Mouse (Mus musculus) adrenal gland, postnatal 25 days (tissue): ENCODE results near the gene Angptl4. TPM values are rescaled to one million over a fixed set of nuclear protein-coding genes. Genes with fewer than 3 reads are reported as not detected.

Source experiments
- DNase-seq: peaks from one replicate; pipeline ENCODE4 v3.0.0; 2021; ENCODE audit warnings: mixed read lengths
- total RNA-seq: library from RNA; stranded (reverse); gene quantifications from 2 replicates; pipeline ENCODE4 v1.2.3, GENCODE M21; 2021

Gene Angptl4
- total RNA-seq, 1 experiment from 2014 or later = 50.0 TPM

DNA sequence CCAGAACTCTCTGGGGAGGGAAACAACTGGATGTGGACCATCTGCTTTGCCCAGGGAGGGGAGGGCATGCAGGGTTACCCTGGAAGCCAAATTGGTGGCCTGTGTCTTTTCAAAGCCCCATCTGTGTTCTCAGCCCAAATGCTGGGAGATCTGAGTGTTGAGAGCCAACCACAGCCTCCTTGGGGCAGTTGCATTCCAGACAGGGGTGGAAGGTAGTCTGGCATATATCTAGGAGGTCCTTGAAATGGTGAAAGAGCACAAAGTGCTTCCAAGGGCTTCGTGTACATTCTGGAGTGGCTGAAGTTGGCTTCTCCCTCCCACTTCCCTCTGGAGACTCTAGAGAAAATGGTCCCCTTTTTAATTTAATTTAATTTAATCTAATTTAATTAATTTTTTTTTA lies 23.1 kb upstream of the Angptl4 start:
- DNase-seq = no peak

DNA sequence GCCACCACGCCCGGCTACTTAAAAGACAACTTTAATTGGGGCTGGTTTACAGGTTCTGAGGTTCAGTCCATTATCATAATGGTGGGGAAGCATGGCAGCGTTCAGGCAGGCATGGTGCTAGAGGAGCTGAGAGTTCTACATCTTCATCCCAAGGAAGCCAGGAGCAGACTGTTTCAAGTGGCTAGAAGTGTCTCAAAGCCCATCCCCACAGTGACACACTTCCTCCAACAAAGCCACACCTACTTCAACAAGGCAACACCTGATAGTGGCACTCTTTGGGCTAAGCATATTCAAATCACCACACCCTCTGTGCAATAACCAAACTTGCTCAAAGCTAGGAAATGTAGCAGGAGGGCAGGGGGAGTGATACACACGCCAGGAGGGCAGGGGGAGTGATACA lies 22.6 kb upstream of the Angptl4 start:
- no peak for DNase-seq

DNA sequence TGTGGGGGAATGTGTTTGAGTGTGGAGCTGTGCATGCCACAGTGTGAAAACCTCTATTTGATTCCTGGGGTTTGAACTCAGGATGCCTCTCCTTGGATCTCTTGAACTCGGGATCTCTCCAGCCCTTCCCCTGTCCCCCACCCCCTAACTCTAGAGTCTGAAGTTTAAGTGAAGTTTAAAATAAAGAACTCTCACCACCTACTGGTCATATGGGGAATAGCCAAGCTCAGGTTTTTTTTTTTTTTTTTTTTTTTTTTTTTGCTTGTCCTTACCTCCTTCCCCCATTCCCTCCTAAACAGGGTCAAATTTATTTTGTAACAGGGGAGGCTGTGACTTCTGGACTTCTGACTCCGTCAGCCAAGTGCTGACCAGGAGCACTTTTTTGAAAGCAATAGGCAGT lies 20.6 kb upstream of the Angptl4 start:
- DNase-seq = no peak

DNA sequence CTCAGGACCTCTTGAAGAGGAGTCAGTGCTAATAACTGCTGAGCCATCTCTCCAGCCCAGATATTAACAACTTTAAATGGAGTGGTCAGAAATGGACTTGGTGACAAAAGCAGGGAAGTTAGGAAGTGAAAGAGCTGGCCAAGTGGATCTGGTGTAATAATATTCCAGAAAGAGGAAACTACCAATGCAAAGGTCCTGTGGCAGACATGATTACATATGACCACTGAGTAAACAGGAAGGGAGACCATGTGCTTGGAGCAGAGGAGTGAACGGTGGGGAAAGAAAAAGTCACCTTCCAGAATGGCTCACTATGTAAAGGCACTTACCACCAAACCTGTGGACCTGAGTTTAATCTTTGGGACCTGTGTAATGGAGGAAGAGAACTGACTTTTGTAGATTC lies 17.6 kb upstream of the Angptl4 start:
- no peak for DNase-seq

DNA sequence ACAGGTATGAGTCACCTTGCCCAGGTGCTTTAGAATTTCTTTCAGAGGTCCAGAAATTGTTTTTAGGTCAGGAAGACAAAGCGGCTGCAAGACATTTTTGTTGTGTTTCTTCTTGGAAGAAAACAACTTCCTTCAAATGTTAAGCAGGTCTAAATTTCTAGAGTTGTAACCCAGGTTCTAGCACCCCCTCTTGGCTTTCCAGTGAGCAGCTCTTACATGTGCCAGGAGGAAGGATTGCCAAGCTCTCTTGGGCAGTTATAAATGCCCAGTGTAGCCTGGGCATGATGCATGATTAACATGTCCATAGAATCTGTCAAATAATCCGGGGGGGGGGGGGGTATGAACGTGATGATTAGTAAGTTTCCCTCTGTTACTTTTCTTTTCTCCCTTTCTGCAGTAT lies 16.7 kb upstream of the Angptl4 start:
- no peak for DNase-seq

DNA sequence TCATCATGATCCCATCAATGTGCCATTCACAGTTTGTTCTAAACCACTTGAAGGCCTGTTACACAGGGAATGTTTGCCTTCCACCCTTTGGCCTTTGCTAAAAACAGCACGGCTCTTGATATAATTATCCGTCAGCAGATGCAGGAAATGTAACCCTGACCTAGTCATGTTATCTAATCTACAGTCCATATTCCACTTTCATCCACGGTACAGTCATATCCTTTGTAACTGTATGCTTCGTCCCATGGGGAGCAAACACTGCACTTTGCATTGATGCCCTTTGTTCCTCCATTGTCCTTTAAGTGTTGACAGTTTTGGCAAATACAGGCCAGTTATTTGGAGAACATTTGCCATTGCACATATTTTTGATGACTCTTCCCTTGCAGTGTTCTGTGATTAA lies 7.1 kb upstream of the Angptl4 start:
- no peak for DNase-seq

DNA sequence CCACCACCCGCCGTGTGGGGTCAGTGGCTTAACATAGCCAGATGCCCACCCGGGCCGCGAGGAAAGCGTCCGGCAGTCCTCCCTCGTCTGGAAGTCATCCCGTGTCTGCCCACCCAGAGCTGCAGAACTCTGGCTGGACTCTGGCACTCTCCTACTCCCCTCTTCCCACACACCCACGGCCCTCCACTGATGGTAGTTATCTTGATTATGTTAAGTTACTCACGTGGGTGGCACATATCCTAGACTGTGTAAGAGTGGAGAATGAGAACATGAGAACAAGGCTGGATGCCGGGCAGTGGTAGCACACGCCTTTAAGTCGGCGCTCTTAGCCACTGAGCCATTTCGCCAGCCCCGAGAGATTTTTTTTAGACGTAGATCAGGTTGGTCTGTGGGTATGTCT lies 4.7 kb upstream of the Angptl4 start:
- no peak for DNase-seq

DNA sequence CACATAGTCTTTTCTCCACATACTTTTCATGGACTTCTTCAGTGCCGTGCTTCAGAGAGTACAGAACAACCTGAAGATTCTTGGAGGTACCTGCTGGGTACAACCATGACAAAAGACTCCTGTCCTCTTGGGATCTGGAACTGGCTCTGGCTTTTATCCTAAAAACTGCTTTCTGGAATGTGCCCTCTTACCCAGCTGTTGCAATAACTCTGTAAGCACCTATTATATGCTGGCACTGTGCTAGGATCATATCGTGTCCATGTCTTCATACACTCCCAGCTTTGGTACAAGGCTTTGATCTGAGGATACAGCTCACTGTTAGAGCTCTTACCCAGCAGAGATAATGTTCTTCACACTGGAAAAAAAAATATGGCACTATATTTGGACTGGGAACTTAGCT lies 3.3 kb upstream of the Angptl4 start:
- no peak for DNase-seq

DNA sequence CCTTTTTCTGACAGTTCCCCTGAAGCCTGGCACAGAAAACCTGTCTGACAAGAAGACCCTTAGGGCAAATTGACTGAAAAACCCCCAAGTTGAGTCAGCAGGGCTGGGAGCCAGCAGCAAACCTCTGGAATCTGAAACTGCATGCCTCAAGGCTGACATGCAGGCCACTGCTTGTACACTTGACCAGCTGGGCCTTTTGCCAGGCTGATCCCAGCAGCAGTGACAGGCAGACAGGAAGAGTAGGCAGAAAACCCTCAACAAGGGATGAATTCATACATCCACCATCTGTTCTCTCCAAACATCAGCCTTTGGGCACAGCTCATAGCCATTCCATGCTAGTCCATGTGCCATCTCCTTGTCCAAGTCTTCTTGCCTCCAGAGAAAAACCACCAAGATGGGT lies 1.8 kb upstream of the Angptl4 start:
- peak; percentile 88 for DNase-seq

DNA sequence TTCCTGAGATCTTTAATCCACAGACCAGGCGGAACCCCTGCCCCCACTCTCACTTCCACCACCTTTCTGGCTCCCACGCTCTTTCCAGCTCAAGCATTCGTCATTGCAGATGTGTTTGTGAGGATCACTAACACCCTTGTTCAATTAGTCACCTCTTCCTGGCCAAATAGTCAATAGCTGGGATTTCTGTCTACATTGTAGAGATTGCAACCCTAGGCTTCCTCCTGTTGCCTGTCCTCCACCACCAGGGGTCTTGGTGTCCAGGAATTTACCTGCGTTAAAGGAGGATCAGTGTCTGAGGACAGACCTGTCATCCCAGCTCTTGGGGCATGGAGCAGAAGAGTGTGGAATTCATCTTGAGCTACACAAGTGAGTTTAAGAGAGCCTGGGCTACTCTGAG lies 437 bp upstream of the Angptl4 start:
- DNase-seq = no peak

DNA sequence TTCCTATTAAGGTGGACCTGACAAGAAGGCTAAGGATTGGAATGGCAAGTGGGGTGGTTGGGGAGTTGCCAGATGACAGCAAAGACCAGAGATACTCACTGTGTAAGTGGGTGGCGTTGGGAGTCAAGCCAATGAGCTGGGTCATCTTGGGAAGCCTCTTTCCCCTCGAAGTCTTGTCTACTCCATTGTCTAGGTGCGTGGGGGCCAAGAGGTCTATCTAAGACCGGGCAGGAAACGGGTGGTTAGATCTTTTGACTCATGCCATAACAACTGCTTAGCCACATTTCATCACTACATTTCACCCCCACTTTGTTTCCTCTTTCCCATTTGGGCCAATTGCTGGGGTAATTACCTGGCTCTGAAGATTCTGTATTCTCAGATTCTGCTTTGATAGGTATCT lies 1.2 kb downstream of the Angptl4 start:
- DNase-seq = peak; percentile 43

DNA sequence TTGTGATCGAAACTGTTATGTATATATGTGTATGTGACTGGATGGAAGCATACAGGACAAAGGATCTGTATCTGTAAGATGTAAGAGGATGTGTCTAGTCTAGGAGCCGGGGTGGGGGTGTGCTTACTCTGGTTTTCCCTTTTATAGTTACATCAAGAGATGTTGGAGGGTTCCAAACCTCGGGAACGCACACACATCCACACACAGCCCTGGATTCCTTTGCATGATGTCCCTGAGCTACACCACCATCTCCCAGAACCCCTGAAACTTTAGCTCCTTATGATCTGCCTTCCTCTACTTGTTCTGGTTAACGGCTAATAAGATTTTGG lies 1.7 kb downstream of the Angptl4 start:
- DNase-seq = no peak

DNA sequence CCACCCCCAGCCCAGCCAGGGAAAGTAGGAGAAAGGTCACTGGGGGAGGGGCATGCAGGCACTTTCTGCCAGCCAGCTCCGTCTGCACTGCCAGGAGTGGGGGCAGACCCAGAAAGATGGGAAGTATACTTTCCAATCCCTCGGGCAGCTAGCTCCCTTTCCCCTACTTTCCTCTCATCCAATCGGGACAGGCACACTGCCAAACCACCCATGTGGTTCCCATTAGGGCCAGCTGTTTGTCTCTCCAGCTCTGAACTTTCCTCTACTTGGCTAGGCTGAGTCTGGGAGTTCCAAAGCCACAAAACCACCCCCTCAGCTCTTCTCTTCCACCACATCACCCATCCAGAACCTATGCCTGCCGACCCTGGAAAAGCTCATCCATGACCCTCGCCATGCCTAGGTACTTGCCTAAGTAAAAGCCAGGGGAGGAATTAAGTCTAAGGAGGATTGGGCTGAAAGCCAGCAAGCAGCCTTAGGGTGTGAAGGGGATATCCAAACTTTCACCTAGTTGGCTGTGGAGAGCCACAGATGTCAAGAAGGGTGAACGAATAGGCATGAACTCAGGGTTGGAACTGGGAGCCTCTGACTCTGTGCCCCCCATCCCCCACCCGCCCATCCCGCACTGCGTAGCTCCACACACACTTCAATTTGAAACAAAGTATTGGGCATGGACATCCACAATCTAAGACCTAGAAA lies 2.2 kb downstream of the Angptl4 start:
- peak; percentile 85 for DNase-seq

DNA sequence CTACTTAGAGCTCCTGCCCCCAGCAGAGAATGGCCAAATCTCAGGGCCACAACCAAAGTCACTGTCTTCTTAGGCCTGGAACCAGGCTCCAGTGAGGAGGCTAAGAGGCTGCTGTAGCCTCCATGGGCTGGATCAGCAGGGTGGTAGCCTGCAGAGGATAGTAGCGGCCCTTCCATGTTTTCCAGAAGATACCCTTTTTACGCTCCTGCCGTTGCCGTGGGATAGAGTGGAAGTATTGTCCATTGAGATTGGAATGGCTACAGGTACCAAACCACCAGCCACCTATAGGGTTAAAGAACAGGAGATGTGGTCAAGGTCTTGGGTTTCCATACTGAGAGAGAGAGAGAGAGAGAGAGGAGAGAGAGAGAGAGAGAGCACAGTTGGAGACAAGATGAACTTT lies 6.3 kb downstream of the Angptl4 start:
- no peak for DNase-seq

DNA sequence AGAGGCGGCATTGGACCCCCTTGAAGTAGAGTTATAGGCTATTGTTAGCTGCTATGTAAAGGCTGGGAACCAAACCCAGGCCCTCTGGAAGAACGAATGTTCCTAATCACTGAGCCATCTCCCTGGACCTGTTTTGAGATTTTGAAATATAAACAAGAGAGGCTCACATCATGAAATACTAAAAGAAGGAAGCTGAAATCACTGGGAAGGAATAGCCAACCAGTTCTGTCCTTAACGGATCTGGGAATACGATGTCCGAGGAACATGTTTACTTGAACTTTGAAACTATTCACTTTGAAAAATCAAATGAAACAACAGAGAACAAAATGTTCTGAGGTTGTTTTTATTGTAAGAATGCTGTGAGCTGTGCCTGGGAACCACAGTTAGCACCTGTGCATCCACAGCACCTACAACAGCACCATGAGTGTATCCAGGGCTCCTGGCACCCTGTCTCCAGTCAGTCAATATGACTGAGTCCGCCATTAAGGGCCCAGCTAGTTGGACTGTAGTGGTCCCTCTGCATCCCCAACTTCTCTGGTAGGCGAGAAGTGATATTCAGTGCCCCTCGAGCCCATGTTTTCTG lies 7.0 kb downstream of the Angptl4 start:
- no peak for DNase-seq

DNA sequence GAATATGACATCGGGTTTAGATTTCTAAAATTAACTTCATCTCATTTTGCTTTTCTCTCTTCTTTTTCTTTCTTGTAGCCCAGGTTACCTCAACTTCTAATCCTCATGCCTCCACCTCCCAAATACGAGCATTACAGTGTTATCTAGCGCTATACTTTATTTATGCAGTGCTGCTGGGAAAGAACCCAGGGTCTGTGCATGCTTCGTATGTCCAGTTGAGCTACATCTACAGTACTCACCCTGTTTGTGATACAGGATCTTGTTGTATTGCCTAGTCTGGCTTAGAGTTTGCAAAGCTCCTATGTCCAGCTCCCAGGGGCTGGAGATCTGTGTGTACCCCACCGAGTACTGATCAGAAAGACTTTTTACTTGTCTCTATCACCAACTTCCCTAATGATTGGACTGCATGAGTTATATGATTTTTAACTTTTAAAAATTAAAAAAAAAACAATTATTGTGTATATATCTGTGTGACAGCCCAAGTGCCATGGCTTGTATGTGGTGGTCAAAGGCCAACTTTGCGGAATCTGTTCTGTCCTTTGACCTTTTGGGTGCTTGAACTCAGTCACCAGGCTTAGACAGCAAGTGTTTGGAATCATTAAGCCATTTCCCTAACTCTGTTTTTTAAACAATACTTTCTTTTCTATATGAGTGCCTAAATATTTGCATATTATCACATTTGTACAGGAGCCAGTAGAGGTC lies 7.6 kb downstream of the Angptl4 start:
- no peak for DNase-seq

DNA sequence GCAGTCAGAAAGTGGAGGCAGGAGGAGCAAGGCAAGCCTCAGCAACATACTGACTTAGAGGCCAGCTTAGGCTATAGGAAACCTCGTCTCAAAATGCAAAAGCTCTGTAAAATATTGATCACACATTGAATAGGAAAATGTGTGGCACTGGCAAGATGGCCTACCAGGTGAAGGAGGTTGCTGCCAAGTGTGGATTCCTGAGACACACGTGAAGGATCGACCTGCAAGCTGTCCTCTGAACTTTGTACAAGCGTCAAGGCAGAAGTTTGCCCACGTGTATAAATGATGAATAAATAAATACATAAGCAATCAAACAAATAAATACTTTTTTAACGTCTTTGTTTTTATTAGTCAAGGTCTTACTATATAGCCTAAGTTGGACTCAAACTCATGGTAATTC lies 8.2 kb downstream of the Angptl4 start:
- no peak for DNase-seq

DNA sequence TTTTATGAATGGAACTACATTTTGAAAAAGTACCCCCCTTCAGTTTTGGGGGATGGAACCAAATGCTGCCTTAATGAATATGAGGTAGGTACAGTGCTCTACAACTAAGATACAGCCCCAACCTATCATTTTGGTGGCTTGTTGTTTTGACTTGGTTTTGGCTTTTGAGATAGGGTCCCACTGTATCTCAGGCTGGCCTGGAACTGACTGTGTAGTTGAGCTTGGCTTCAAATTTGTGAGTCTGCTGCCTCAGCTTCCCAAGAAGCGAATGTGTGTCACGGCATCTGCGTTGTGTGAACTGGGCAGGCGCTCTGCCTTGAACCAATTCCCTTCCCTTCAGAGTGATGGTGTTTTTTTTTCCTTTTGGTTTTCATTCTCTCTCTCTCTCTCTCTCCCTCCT lies 10.0 kb downstream of the Angptl4 start:
- DNase-seq = no peak

DNA sequence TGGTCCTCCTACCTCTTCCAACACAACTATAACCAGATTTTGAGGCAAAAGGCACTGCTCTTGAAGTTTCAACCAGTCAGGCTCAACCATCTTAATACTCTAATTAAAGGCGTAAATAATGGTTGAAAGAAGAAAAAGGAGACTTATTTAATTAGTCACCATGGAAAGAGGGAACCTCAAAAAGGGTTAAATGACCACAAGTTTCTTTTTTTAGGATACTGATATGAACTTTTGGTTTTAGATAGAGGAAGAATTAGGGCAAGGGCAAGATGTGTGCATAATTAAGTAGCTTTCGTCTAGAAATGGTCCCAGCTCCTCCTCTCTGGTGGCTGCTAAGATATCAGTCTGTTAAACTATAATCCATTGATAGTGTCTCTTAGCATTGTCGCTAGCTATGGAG lies 15.2 kb downstream of the Angptl4 start:
- no peak for DNase-seq

DNA sequence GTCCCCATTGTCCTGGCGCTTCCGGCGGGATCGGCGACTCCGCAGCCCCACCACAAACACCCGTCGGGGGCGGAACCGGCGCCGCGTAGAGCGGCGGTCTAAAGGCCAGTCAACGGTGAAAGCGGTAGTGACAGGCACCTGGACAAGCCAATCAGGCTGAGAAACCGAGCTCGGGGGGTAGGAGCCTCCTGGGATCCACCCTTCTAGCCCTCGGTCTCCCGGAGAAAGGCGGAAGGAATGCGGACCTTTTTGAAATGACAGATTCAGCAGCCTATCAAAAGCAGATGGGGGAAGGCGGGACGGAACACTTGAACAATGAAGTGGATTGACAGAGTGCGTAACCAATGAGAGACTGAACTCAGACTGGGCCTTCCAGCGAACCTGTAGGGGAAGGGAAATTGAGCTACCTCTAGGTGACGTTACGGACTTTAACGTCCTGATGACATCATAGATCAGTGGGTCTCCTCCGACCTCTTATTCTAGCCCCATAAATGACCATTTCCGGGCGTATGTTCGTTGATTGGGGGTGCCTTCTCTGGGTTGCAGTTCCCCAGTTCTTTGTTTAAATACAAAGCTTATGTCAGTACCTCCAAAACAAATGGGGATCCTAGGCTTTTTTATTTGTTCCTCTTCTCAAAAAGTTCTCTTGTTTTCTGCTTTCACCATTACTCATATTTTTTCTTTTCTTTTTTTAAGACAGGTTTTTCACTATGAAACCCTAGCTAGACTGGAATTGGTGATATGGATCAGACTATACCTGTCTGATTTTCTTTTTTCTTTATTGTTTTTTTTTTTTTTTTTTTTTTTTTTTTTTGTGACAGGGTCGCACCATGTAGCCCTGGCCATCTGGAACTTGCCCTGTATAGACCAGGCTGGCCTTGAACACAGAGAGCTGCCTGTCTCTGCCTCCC lies 21.1 kb downstream of the Angptl4 start, which contains the start of gene Rab11b:
TSS of gene Rab11b (minus strand) at position 276 of the 911 bp plus-strand sequence.
- DNase-seq = peak; percentile 98

DNA sequence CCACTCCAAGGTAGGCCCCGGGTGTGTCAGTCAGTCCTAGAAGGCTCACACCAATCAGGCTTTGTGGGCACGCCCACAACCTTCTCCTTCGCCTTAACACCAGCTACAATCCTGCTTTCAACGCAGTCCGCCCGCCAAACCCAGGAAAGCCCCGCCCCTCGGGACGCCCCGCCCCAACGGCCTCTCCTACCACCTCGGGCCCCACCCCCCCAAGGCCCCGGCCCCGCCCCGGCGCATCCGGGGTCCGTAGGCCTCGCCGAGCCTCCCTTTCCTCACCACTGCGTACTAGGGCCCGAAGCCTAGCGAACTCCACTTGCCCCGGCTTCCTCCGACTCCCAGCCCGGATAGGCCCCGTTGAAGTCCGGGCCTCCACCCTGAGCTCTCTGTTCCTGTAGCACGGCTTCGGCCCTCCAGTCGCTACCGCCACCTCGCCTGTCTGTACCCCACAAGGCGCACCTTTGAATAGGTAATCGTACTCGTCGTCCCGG lies 21.8 kb downstream of the Angptl4 start:
- peak; percentile 98 for DNase-seq

DNA sequence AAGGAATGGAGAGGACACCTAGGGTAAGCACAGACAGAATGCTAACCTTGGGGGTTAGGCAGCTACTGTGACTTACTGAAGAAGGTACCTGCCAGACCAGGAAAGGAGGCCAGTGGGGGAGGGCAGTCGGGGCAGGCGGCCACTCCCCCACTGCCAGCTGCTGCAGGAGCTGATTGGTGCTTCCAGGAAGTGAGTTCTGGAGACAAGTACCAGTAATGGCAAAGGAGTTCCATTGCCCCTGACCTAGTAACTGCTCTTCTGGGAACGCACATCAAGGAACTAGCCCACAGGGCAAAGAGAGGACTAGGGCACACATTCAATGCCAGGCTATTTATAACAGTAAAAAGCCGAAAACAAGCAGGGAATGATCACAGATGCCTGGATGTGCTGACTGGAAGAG lies 24.4 kb downstream of the Angptl4 start:
- peak; percentile 53 for DNase-seq
